Mouse (Mus musculus) liver, postnatal 0 days (tissue): ENCODE data around the gene Lsm12.

ENCODE experiments used
- CTCF ChIP-seq: sonication (generic); IDR thresholded peaks from 2 replicates; pipeline ENCODE4 v1.5.1; 2016; ENCODE audit warnings: antibody characterized with exemption, low read depth
- EP300 ChIP-seq: IDR thresholded peaks from 2 replicates; pipeline ENCODE4 v1.6.1; 2016; ENCODE audit warnings: antibody characterized with exemption, low read depth, mild to moderate bottlenecking

DNA sequence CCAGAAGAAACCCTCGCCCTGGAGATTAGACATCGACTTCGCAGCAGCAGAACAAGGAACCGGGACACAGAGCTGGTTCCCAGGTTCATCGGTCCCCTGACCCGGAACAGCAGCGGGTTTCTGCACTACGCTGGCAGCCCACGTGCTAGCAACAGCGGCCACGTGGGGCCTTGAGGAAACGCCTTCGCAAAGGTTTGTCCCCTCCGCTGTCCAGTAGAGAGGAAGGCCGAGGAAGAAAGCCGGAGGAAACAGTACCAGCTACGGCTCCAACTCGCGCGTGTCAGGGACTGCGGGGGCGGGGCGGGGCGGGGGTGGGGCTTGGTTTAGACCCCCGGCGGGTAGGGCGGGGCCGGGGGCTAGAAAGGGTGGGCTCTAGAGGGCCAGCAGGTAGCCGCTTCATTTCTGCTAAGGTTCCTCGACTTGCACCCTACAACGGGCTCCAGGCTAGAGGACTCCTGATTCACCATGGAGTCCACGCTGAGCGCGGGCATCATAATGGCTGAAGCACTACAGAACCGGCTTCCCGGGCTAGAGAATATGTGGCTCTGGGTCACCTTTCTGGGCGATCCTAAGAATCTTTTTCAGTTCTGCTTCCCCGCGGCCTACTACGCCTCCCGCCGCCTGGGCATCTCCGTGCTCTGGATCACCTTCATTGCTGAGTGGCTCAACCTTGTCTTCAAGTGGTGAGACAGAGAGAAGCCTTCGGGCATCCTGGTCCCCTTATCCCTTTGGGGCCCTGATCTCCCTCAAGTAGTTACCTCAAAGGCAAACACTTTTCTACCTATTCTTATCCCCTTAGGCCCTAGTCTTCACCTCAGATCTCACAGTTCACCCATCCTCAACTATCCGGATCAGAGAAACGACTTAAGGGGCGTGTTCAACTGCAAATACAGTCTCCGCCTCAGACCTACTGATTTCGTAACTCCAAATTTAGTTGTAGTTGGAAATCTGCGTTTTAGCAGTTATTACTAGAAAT lies 4.7 kb upstream of the Lsm12 start, which contains the start of gene G6pc3:
- TF ChIP-seq CTCF (no peak), EP300 (no peak)
